Mouse (Mus musculus) spleen, postnatal 14 days (tissue): Measurements from ENCODE around the gene Chrm2.

ENCODE experiments used
- DNase-seq, 2 experiments: peaks; one replicate each; pipeline ENCODE4 v3.0.0; 2021 to 2022; ENCODE audit warnings: low spot score in 2 of 2

Gene Chrm2

GRCm38 (mm10) chr6:36517242-36517641, 129.4 kb downstream of the Chrm2 start:
- DNase-seq: no peak

DNA sequence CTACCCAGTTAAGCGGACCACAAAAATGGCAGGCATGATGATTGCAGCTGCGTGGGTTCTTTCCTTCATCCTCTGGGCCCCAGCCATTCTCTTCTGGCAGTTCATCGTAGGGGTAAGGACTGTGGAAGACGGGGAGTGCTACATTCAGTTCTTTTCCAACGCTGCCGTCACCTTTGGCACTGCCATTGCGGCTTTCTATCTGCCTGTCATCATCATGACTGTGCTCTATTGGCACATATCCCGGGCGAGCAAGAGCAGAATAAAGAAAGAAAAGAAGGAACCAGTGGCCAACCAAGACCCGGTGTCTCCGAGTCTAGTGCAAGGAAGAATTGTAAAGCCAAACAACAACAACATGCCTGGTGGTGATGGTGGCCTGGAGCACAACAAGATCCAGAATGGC, 135.7 kb downstream of the Chrm2 start:
- no peak for DNase-seq

DNA sequence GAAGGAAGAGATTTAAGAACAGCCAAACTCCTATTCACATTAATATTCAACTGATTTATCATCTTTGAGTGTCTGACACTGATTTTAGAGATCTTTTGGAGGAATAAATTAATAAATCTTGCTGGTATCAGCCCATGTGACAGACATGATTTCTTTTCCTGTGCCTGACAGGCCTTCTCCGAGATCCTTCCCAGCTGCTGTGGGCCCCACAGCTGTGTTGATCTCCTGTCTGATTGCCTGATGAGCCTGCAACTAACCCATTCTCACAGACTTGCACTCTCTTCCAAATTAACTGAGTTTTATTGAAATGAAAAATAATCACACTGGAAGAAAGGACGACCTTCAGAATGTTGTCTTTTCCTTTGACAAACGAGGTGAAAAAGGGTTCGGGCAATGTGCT, 140.6 kb downstream of the Chrm2 start:
- DNase-seq: no peak

DNA sequence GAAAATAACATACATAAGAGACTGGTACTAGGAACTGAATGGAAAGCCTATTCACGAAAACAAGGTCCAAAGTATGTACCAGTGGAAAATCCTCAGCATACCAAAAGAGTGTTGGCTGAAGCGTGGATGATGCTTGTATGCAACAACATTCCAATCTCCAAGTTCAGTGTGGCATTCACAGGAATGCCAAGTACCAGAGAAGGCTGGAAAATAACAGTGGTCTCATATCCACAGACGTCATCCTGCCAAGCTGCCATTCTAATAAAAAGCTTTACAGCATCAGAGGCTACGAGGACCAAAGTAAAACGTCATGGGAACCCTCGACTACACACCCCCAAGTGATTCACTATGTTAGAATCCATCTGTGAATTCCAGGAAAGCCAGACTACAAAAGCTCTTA, 153.4 kb downstream of the Chrm2 start:
- DNase-seq: no peak

GRCm38 (mm10) chr6:36566886-36567285, 179.0 kb downstream of the Chrm2 start:
- DNase-seq: no peak
